Mouse (Mus musculus) heart, postnatal 0 days (tissue): Measurements from ENCODE around the gene Spats2l. TPM values are rescaled to one million over a fixed set of nuclear protein-coding genes. Genes with fewer than 3 reads are reported as not detected.

Experiments used
- ATAC-seq: fragments of 200-750 bp; cut with Nextera tagmentation; 2 replicates; pipeline ENCODE4 v1.8.0; 2017; ENCODE audit warnings: low read depth, moderate number of reproducible peaks, moderate library complexity; ENCODE audit not compliant: insufficient read depth
- DNase-seq: peaks from one replicate; pipeline ENCODE4 v3.0.0-alpha.2; 2016; ENCODE audit warnings: low spot score
- H3K27ac ChIP-seq: fragments of 300-500 bp; sonication (generic); 2 replicates; pipeline ENCODE4 v1.5.1; 2014; ENCODE audit warnings: low read depth, mild to moderate bottlenecking
- H3K27me3 ChIP-seq: fragments of 300-500 bp; sonication (generic); 2 replicates; pipeline ENCODE4 v1.6.1; 2014; ENCODE audit warnings: low read length, mixed read lengths; ENCODE audit not compliant: control insufficient read depth, insufficient read depth
- H3K36me3 ChIP-seq: fragments of 300-500 bp; sonication (generic); replicated peaks from 2 replicates; pipeline ENCODE4 v1.6.1; 2014; ENCODE audit warnings: low read length, mixed read lengths; ENCODE audit not compliant: control insufficient read depth, insufficient read depth
- H3K4me1 ChIP-seq: fragments of 300-500 bp; sonication (generic); 2 replicates; pipeline ENCODE4 v1.6.1; 2014; ENCODE audit warnings: antibody characterized with exemption; ENCODE audit not compliant: control insufficient read depth, insufficient read depth
- H3K4me2 ChIP-seq: fragments of 300-500 bp; sonication (generic); 2 replicates; pipeline ENCODE4 v1.6.1; 2014; ENCODE audit warnings: low read depth, mild to moderate bottlenecking, low read length, moderate library complexity
- H3K4me3 ChIP-seq: fragments of 300-500 bp; sonication (generic); 2 replicates; pipeline ENCODE4 v1.5.1; 2014; ENCODE audit warnings: low read depth, low read length
- H3K9ac ChIP-seq: fragments of 300-500 bp; sonication (generic); replicated peaks from 2 replicates; pipeline ENCODE4 v1.6.1; 2014; ENCODE audit warnings: low read depth, low read length, mixed read lengths
- H3K9me3 ChIP-seq: fragments of 300-500 bp; sonication (generic); replicated peaks from 2 replicates; pipeline ENCODE4 v1.6.1; 2016; ENCODE audit warnings: low read length; ENCODE audit not compliant: control insufficient read depth
- CTCF ChIP-seq: IDR thresholded peaks from 2 replicates; pipeline ENCODE4 v1.5.1; 2016; ENCODE audit warnings: antibody characterized with exemption, control low read depth, low read depth
- EP300 ChIP-seq: IDR thresholded peaks from 2 replicates; pipeline ENCODE4 v1.6.1; 2016; ENCODE audit warnings: antibody characterized with exemption, low read depth
- WGBS: fragments of 180-500 bp; shearing (Covaris S2); extraction: QIAGEN DNeasy Blood & Tissue Kit; methylation state at CpG from one replicate; pipeline ENCODE4 v1.1.7; 2014; 5-methylcytosine and 5-hydroxymethylcytosine counted together
- polyA plus RNA-seq: library from polyadenylated mRNA; unstranded; fragments of >200 nt; fragmentation: Nextera tagmentation; extraction: Ambion mirVana; gene quantifications from 2 replicates; pipeline ENCODE4 v1.2.1, GENCODE M21; 2015
- total RNA-seq: library from RNA; depleted of rRNA; stranded (reverse); fragments of >200 nt; gene quantifications from 2 replicates; pipeline ENCODE4 v1.2.3, GENCODE M21; 2014; ENCODE audit warnings: low replicate concordance

The Spats2l gene
- total and polyA plus RNA-seq, 2 experiments from 2014 or later = 12.5 to 48.7 TPM

DNA sequence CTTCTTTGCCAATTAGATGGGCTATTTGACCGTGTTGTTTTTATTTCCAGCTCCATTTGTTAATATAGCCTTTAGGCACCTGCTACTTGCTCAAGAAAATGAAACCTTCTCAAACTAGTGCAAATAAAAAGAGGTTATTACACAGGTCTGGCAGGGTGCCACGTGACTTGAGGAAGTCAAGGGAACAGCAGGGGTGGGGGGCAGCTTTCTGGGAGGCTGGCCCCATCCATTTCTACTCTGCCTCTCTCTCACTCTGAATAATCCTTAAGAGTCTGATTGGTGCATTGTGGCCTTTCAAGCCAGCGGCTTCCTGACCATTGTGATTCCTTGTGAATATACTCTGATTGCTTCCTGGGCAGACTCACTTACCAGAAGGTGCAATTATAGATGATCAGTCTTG, 98.0 kb downstream of the Spats2l start:
- ATAC-seq (no peak), DNase-seq (no peak)
- Histone ChIP-seq H3K4me1 (no peaks in the 10 kb centered on the region), H3K27me3 (no peaks in the 10 kb centered on the region), H3K4me2 (no peak overlapping the region), H3K27ac (no peak overlapping the region), H3K4me3 (no peak overlapping the region), H3K9ac (no peak overlapping the region), H3K36me3 (0 out of 2 replicates have a peak, but pooled peaks cover 3% of the 10 kb centered on the region), H3K9me3 (no peaks in the 10 kb centered on the region)
- WGBS = 61% methylated on average over 3 of the region's 3 CpGs
- no peak for TF ChIP-seq CTCF
- TF ChIP-seq EP300 = no peak

GRCm38 (mm10) chr1:57873996-57874395, 100.0 kb downstream of the Spats2l start:
- Histone ChIP-seq H3K27ac (no peak overlapping the region), H3K9me3 (no peaks in the 10 kb centered on the region), H3K9ac (no peak overlapping the region), H3K4me1 (no peaks in the 10 kb centered on the region), H3K4me3 (no peak overlapping the region), H3K27me3 (no peaks in the 10 kb centered on the region), H3K4me2 (no peak overlapping the region), H3K36me3 (0 out of 2 replicates have a peak, but pooled peaks cover 3% of the 10 kb centered on the region)
- ATAC-seq (no peak), DNase-seq (no peak)
- 80% methylated on average over 7 of the region's 7 CpGs for WGBS
- no peak for TF ChIP-seq EP300
- TF ChIP-seq CTCF = no peak

GRCm38 (mm10) chr1:57875109-57875508, 101.1 kb downstream of the Spats2l start:
- 60% methylated on average over 6 of the region's 6 CpGs for WGBS
- no peak overlapping the region for H3K27ac ChIP-seq
- H3K27me3 ChIP-seq = no peaks in the 10 kb centered on the region
- no peak for ATAC-seq
- H3K4me3 ChIP-seq = no peak overlapping the region
- 0 out of 2 replicates have a peak, but pooled peaks cover 3% of the 10 kb centered on the region for H3K36me3 ChIP-seq
- H3K4me1 ChIP-seq = no peaks in the 10 kb centered on the region
- H3K4me2 ChIP-seq = no peak overlapping the region
- DNase-seq = no peak
- no peaks in the 10 kb centered on the region for H3K9me3 ChIP-seq
- TF ChIP-seq CTCF (no peak), EP300 (no peak)
- no peak overlapping the region for H3K9ac ChIP-seq

DNA sequence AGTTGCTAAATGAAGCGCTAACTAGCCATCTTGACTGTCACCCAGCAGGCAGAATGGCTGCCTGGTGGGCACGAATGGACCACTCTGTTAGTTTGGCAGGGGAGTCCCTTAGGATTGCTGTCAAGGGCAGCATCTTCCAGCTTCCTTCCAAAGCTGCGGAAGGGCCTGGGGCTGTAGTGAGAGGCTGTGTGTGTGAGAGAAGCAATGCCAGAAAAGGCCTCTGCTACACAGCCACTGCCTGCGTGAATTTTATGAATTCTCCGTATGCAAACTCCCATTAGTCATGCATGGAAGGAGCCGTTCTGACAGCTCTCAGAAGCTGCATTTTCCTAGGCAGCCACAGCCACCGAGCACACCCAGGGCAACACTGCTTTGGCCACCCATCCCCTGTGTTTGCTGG, 101.5 kb downstream of the Spats2l start:
- Histone ChIP-seq H3K4me3 (no peak overlapping the region), H3K27me3 (no peaks in the 10 kb centered on the region), H3K4me1 (no peaks in the 10 kb centered on the region), H3K27ac (no peak overlapping the region), H3K9me3 (no peaks in the 10 kb centered on the region), H3K9ac (no peak overlapping the region), H3K36me3 (0 out of 2 replicates have a peak, but pooled peaks cover 6% of the 10 kb centered on the region), H3K4me2 (no peak overlapping the region)
- TF ChIP-seq CTCF = no peak
- no peak for TF ChIP-seq EP300
- DNase-seq = no peak
- no peak for ATAC-seq
- WGBS = 71% methylated on average over 7 of the region's 7 CpGs

GRCm38 (mm10) chr1:57878957-57879356, 105.0 kb downstream of the Spats2l start:
- Histone ChIP-seq H3K9ac (no peak overlapping the region), H3K36me3 (0 out of 2 replicates have a peak, but pooled peaks cover 3% of the 10 kb centered on the region), H3K4me2 (no peak overlapping the region), H3K4me3 (no peak overlapping the region), H3K9me3 (no peaks in the 10 kb centered on the region), H3K27ac (no peak overlapping the region), H3K27me3 (no peaks in the 10 kb centered on the region), H3K4me1 (no peaks in the 10 kb centered on the region)
- no peak for ATAC-seq
- WGBS = 78% methylated on average over 6 of the region's 6 CpGs
- no peak for TF ChIP-seq EP300
- TF ChIP-seq CTCF = no peak
- no peak for DNase-seq

DNA sequence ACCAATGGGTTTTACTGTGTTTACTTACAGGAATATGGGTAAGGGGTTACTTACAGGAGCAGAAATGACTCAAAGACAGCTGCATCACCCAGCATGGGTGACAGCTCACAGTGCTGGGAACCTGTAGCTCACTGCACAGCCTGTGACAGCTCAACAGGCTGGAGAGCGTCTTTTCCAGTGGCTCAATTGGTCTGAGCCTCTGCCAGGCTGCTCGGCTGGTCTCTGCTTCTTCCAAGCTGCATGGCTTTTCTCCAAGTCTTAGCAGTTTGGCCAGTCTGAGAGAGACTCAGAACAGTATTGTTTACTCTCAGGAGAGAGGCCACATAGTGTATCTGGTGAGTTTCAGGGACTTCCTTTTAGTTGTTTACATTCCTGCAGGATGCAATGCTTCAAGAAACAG, 110.9 kb downstream of the Spats2l start:
- H3K4me2 ChIP-seq = no peak overlapping the region
- H3K27ac ChIP-seq = no peak overlapping the region
- 0 out of 2 replicates have a peak, but pooled peaks cover 6% of the 10 kb centered on the region for H3K36me3 ChIP-seq
- no peak overlapping the region for H3K4me3 ChIP-seq
- TF ChIP-seq CTCF (no peak), EP300 (no peak)
- no peak for ATAC-seq
- no peaks in the 10 kb centered on the region for H3K27me3 ChIP-seq
- no peak overlapping the region for H3K9ac ChIP-seq
- 26% methylated on average over 2 of the region's 2 CpGs for WGBS
- no peak for DNase-seq
- H3K4me1 ChIP-seq = 0 out of 2 replicates have a peak, but pooled peaks cover 9% of the 10 kb centered on the region
- H3K9me3 ChIP-seq = no peaks in the 10 kb centered on the region
